26 mouse cellular contexts compared by ENCODE assay signal in genomic region chr12:27844958-27845357, GRCm38 (mm10).
DNase-seq lines count a peak whose midpoint lies in the region; ATAC-seq lines count a peak whose summit lies in the region.
"Had no signal": no experiment of that assay in that cellular context is flagged by ENCODE, and none has a peak within 500 bp of the region (broad histone marks: within the 10 kb centered on the region; RNA-seq: fewer than 3 reads in every experiment).

No protein-coding gene starts in this region.

- H3K36me3 ChIP-seq in limb, embryonic 11.5 days (ENCODE audit: control insufficient read depth, insufficient read depth, low read length) = no peaks in the 10 kb centered on the region
- H3K36me3 ChIP-seq in limb, embryonic 10.5 days = no peaks in the 10 kb centered on the region
- H3K36me3 ChIP-seq in embryonic facial prominence, embryonic 15.5 days = no peaks in the 10 kb centered on the region
- H3K36me3 ChIP-seq: embryonic facial prominence, embryonic 13.5 days; hindbrain, embryonic 13.5 days had no signal

- H3K9ac ChIP-seq in limb, embryonic 11.5 days (ENCODE audit: low read length) = no peak overlapping the region
- H3K9ac ChIP-seq in embryonic facial prominence, embryonic 15.5 days = no peak overlapping the region
- H3K9ac ChIP-seq: embryonic facial prominence, embryonic 13.5 days; forebrain, postnatal 0 days; hindbrain, embryonic 13.5 days had no signal

- H3K27ac ChIP-seq in limb, embryonic 11.5 days (replicated peaks; ENCODE audit: low read depth, low read length) = no peak overlapping the region
- H3K27ac ChIP-seq in limb, embryonic 10.5 days = no peak overlapping the region
- H3K27ac ChIP-seq in embryonic facial prominence, embryonic 15.5 days (replicated peaks) = no peak overlapping the region
- H3K27ac ChIP-seq: embryonic facial prominence, embryonic 13.5 days; gastrocnemius, adult 2 months; hindbrain, embryonic 13.5 days; hindbrain, postnatal 0 days had no signal

- peak; percentile 4 to 29 for DNase-seq in adrenal gland, adult (ENCODE audit: inconsistent age in 2 of 2, low spot score in 1 of 2)
- DNase-seq in adrenal gland, postnatal 4 days (ENCODE audit: low spot score in 2 of 2) = no peak
- DNase-seq in cerebellum, postnatal 10 days = peak; percentile 4 to 20
- DNase-seq in cerebellum, adult 9-11 months = no peak
- peak; percentile 6 for DNase-seq in limb, embryonic 11.5 days (ENCODE audit: low spot score)
- DNase-seq in limb, embryonic 10.5 days (ENCODE audit: low spot score) = no peak
- no peak for DNase-seq in c-Kit-positive CD71-positive TER-119-positive erythroid progenitor cells, embryonic 14.5 days (ENCODE audit: low spot score)
- DNase-seq: adrenal gland, postnatal 25 days; cerebellum, adult 11 months; cerebellum, adult 8-10 months; cerebellum, postnatal 25 days; forebrain, postnatal 0 days; gastrocnemius, adult 2 months; gastrocnemius, postnatal 14 days; heart, adult 11 months; kidney, adult 18-20 months; kidney, adult 9 months had no signal

- ATAC-seq in limb, embryonic 11.5 days (ENCODE audit: insufficient number of reproducible peaks, low FRiP score, low TSS enrichment, low read depth) = no peak
- peak; percentile 70 for ATAC-seq in embryonic facial prominence, embryonic 15.5 days (ENCODE audit: insufficient number of reproducible peaks, low FRiP score, low TSS enrichment, low read depth)
- ATAC-seq: forebrain, embryonic 14.5 days; forebrain, postnatal 0 days; hindbrain, postnatal 0 days; inflammation-experienced regulatory T-cells, adult 6 months; intestine, embryonic 16.5 days; Patski had no signal

- no peaks in the 10 kb centered on the region for H3K27me3 ChIP-seq in limb, embryonic 11.5 days (ENCODE audit: control insufficient read depth, insufficient read depth, low read length)
- H3K27me3 ChIP-seq in limb, embryonic 10.5 days (ENCODE audit: low read depth, poor library complexity, severe bottlenecking) = no peaks in the 10 kb centered on the region
- H3K27me3 ChIP-seq in embryonic facial prominence, embryonic 15.5 days = no peaks in the 10 kb centered on the region
- H3K27me3 ChIP-seq: embryonic facial prominence, embryonic 13.5 days; hindbrain, embryonic 13.5 days; Patski had no signal

- H3K4me2 ChIP-seq in limb, embryonic 11.5 days (ENCODE audit: low read depth, severe bottlenecking) = no peak overlapping the region
- no peak overlapping the region for H3K4me2 ChIP-seq in embryonic facial prominence, embryonic 15.5 days (replicated peaks)
- H3K4me2 ChIP-seq: embryonic facial prominence, embryonic 13.5 days; heart, embryonic 11.5 days; hindbrain, embryonic 13.5 days had no signal

- no peak overlapping the region for H3K4me3 ChIP-seq in limb, embryonic 11.5 days (ENCODE audit: low read depth, low read length)
- no peak overlapping the region for H3K4me3 ChIP-seq in limb, embryonic 10.5 days
- H3K4me3 ChIP-seq in embryonic facial prominence, embryonic 15.5 days (replicated peaks) = no peak overlapping the region
- H3K4me3 ChIP-seq: embryonic facial prominence, embryonic 13.5 days; gastrocnemius, adult 2 months; hindbrain, embryonic 13.5 days had no signal

- H3K4me1 ChIP-seq in limb, embryonic 11.5 days (ENCODE audit: control insufficient read depth, insufficient read depth, low read length) = no peaks in the 10 kb centered on the region
- 0 out of 2 replicates have a peak, but pooled peaks cover 13% of the 10 kb centered on the region for H3K4me1 ChIP-seq in limb, embryonic 10.5 days
- no peaks in the 10 kb centered on the region for H3K4me1 ChIP-seq in embryonic facial prominence, embryonic 15.5 days
- H3K4me1 ChIP-seq: embryonic facial prominence, embryonic 13.5 days had no signal

- H3K9me3 ChIP-seq in limb, embryonic 11.5 days (ENCODE audit: control insufficient read depth, low read length) = no peaks in the 10 kb centered on the region
- H3K9me3 ChIP-seq in limb, embryonic 10.5 days (replicated peaks) = no peaks in the 10 kb centered on the region
- H3K9me3 ChIP-seq in embryonic facial prominence, embryonic 15.5 days (replicated peaks) = no peaks in the 10 kb centered on the region
- H3K9me3 ChIP-seq: embryonic facial prominence, embryonic 13.5 days; hindbrain, embryonic 13.5 days had no signal

Comparison
In these comparisons a context has a peak if more than half of its experiments do, and no peak if none do; other contexts are left out.
1. DNase-seq: peak in adrenal gland, adult (2 of 2), cerebellum, postnatal 10 days (2 of 2) and limb, embryonic 11.5 days (single experiment); none in adrenal gland, postnatal 4 days (0 of 2), cerebellum, adult 9-11 months (single experiment), limb, embryonic 10.5 days (single experiment) and c-Kit-positive CD71-positive TER-119-positive erythroid progenitor cells, embryonic 14.5 days (single experiment).